Mouse (Mus musculus) spleen, adult 2 months (tissue): ENCODE data around the gene Mylip. TPM values are rescaled to one million over a fixed set of nuclear protein-coding genes. Genes with fewer than 3 reads are reported as not detected.

Experiments
- DNase-seq, 2 experiments: peaks; one replicate each; pipeline versions ENCODE4 v3.0.0 to v3.0.0-alpha.2; 2012 to 2021; ENCODE audit warnings: low spot score in 2 of 2, low read depth in 1 of 2
- H3K27ac ChIP-seq: fragments of 200-500 bp; 2 replicates; pipeline ENCODE4 v1.5.1; 2012; ENCODE audit warnings: low read length, inconsistent platforms; ENCODE audit not compliant: insufficient read depth
- H3K27me3 ChIP-seq: fragments of 200-500 bp; 2 replicates; pipeline ENCODE4 v1.6.1; 2012; ENCODE audit warnings: mild to moderate bottlenecking, moderate library complexity, low read length, inconsistent platforms; ENCODE audit not compliant: control insufficient read depth, insufficient read depth
- H3K36me3 ChIP-seq: fragments of 200-500 bp; 2 replicates; pipeline ENCODE4 v1.6.1; 2012; ENCODE audit warnings: mild to moderate bottlenecking, low read length, inconsistent platforms; ENCODE audit not compliant: control insufficient read depth, insufficient read depth
- H3K4me1 ChIP-seq: fragments of 200-500 bp; 2 replicates; pipeline ENCODE4 v1.6.1; 2011; ENCODE audit warnings: inconsistent platforms; ENCODE audit not compliant: control insufficient read depth, insufficient read depth, insufficient read length
- H3K4me3 ChIP-seq: fragments of 200-500 bp; 2 replicates; pipeline ENCODE4 v1.5.1; 2011; ENCODE audit warnings: mild to moderate bottlenecking, inconsistent platforms; ENCODE audit not compliant: insufficient read depth, insufficient read length; ENCODE audit errors: extremely low read depth
- CTCF ChIP-seq: fragments of 200-500 bp; IDR thresholded peaks from 2 replicates; pipeline ENCODE4 v1.5.1; 2011; ENCODE audit warnings: mild to moderate bottlenecking, inconsistent platforms; ENCODE audit not compliant: insufficient read depth, insufficient read length, insufficient replicate concordance; ENCODE audit errors: extremely low read depth
- POLR2A ChIP-seq: fragments of 200-500 bp; IDR thresholded peaks from 2 replicates; pipeline ENCODE4 v1.6.1; 2011; ENCODE audit warnings: low read depth, low read length, inconsistent platforms
- WGBS: fragments of 180-500 bp; shearing (Covaris S2); methylation state at CpG from one replicate; pipeline ENCODE4 v1.1.7; 2018; 5-methylcytosine and 5-hydroxymethylcytosine counted together
- polyA plus RNA-seq: library from polyadenylated mRNA; depleted of rRNA; stranded (reverse); fragments of >200 nt; gene quantifications from 2 replicates; pipeline ENCODE4 v1.2.3, GENCODE M21; 2012

The Mylip gene
- polyA plus RNA-seq, 1 experiment = 31.4 TPM

GRCm38 (mm10) chr13:45406289-45406688 lies 16.7 kb downstream of the Mylip start:
- WGBS = 96% methylated on average over 11 of the region's 11 CpGs

GRCm38 (mm10) chr13:45406703-45407102 lies 17.2 kb downstream of the Mylip start:
- no peak overlapping the region for H3K4me3 ChIP-seq
- H3K27ac ChIP-seq = no peak overlapping the region
- H3K4me1 ChIP-seq = no peaks in the 10 kb centered on the region
- no peak for DNase-seq
- peaks cover 70% of the 10 kb centered on the region for H3K36me3 ChIP-seq
- WGBS = 85% methylated on average over 6 of the region's 6 CpGs
- TF ChIP-seq CTCF = no peak
- no peak for TF ChIP-seq POLR2A
- H3K27me3 ChIP-seq = no peaks in the 10 kb centered on the region

More at GRCm38 (mm10) chr13:45406289-45406688, 16.7 kb downstream of the Mylip start:
- H3K4me1 ChIP-seq = no peaks in the 10 kb centered on the region
- no peak overlapping the region for H3K27ac ChIP-seq
- no peak overlapping the region for H3K4me3 ChIP-seq
- DNase-seq = no peak
- no peak for TF ChIP-seq POLR2A
- TF ChIP-seq CTCF = no peak
- H3K36me3 ChIP-seq = peaks cover 68% of the 10 kb centered on the region
- no peaks in the 10 kb centered on the region for H3K27me3 ChIP-seq

- no peak for DNase-seq
- no peak overlapping the region for H3K4me3 ChIP-seq
- TF ChIP-seq CTCF = no peak
- no peaks in the 10 kb centered on the region; the same call in 1 of the 2 replicates for H3K4me1 ChIP-seq
- no peak overlapping the region for H3K27ac ChIP-seq
- WGBS = 75% methylated on average over 4 of the region's 4 CpGs
- no peaks in the 10 kb centered on the region for H3K27me3 ChIP-seq
- H3K36me3 ChIP-seq = peaks cover 61% of the 10 kb centered on the region
Measured at GRCm38 (mm10) chr13:45410936-45411335, 21.4 kb downstream of the Mylip start.

GRCm38 (mm10) chr13:45413066-45413465 lies 23.5 kb downstream of the Mylip start:
- DNase-seq = no peak
- WGBS = 95% methylated on average over 1 of the region's 1 CpGs
- H3K4me3 ChIP-seq = no peak overlapping the region
- no peaks in the 10 kb centered on the region; the same call in 1 of the 2 replicates for H3K4me1 ChIP-seq
- H3K36me3 ChIP-seq = peaks cover 42% of the 10 kb centered on the region
- TF ChIP-seq CTCF (no peak), POLR2A (no peak)
- no peaks in the 10 kb centered on the region for H3K27me3 ChIP-seq
- no peak overlapping the region for H3K27ac ChIP-seq

- Histone ChIP-seq H3K36me3 (peaks cover 35% of the 10 kb centered on the region), H3K4me3 (no peak overlapping the region), H3K4me1 (no peaks in the 10 kb centered on the region; the same call in 1 of the 2 replicates), H3K27ac (no peak overlapping the region), H3K27me3 (no peaks in the 10 kb centered on the region)
- DNase-seq = no peak
- 66% methylated on average over 9 of the region's 9 CpGs for WGBS
- TF ChIP-seq POLR2A (no peak), CTCF (no peak)
Measured at GRCm38 (mm10) chr13:45414031-45414430, 24.5 kb downstream of the Mylip start.

DNA sequence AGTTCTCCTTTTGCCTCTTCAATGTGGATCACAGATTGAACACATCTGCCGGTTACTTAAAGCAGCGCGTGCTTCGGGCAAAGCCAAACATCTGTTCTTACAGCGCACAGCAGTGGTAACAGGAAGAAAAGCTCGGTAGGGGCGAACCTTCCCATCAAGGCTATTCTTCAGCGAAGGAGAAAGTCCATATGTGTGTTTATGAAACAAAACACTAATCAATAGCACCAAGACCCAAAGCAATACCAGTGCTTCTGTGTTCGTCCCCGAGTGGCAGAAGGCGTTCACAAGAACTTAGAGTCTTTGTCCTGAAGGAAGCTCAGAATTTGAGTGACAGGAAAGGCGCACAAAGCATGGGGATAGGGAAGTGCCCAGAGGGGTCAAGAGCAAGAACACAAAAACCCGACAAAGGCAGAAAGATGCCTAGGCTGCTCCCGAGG lies 27.1 kb downstream of the Mylip start:
- H3K4me1 ChIP-seq = no peaks in the 10 kb centered on the region; the same call in 1 of the 2 replicates
- WGBS = 25% methylated on average over 14 of the region's 14 CpGs

DNA sequence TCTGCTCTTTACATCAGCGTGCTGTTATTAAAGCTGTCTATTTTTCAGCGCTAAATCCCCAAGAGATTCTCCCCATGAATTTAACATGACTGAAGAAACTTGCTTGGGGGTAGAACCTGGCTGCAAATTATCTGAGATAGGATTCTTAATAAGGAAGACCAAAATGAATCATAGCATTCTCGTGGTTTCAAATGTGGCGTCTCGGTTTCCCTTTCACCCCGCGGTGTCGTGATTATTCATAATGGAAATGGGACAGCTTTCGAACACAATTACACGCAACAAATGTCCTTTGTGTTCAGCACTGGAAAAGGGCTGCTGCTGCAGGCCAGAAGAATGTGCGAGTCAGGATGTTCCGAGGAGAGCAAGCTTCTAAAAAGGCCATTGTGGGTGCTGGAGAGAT lies 29.4 kb downstream of the Mylip start:
- no peak for TF ChIP-seq POLR2A
- no peak for TF ChIP-seq CTCF
- Histone ChIP-seq H3K36me3 (no peaks in the 10 kb centered on the region), H3K27ac (no peak overlapping the region), H3K27me3 (no peaks in the 10 kb centered on the region), H3K4me1 (no peaks in the 10 kb centered on the region), H3K4me3 (no peak overlapping the region)
- DNase-seq = no peak
- 60% methylated on average over 12 of the region's 12 CpGs for whole genome bisulfite sequencing

More for the DNA sequence above, 27.1 kb downstream of the Mylip start:
- no peak for TF ChIP-seq POLR2A
- Histone ChIP-seq H3K27me3 (no peaks in the 10 kb centered on the region), H3K4me3 (no peak overlapping the region), H3K36me3 (peaks cover 15% of the 10 kb centered on the region), H3K27ac (no peak overlapping the region)
- DNase-seq = no peak
